Mouse (Mus musculus): ENCODE results near the gene Magi1. TPM values are rescaled to one million over a fixed set of nuclear protein-coding genes. Genes with fewer than 3 reads are reported as not detected.

Gene Magi1
- total and polyA plus RNA-seq, 3 experiments = not detected

- Histone ChIP-seq H3K4me3 (ENCODE audit: control insufficient read depth in 1 of 2, insufficient read depth in 1 of 2, low read depth in 2 of 2, low read length in 2 of 2) (no peak overlapping the region), H3K36me3 (ENCODE audit: control insufficient read depth in 1 of 2, insufficient read depth in 2 of 2, low read length in 2 of 2) (no peaks in the 10 kb centered on the region), H3K9ac (ENCODE audit: control insufficient read depth, low read depth, low read length, poor library complexity, severe bottlenecking) (no peak overlapping the region), H3K27ac (ENCODE audit: control insufficient read depth, low read depth, low read length) (no peak overlapping the region), H3K79me2 (ENCODE audit: control insufficient read depth, insufficient read depth, low read length, poor library complexity) (no peaks in the 10 kb centered on the region), H3K9me3 (replicated peaks; ENCODE audit: insufficient read depth, low read length) (no peaks in the 10 kb centered on the region), H3K4me1 (ENCODE audit: control insufficient read depth in 1 of 2, insufficient read depth in 2 of 2, low read length in 2 of 2) (no peaks in the 10 kb centered on the region), H3K27me3 (ENCODE audit: control insufficient read depth in 1 of 2, insufficient read depth in 2 of 2, low read length in 2 of 2) (no peaks in the 10 kb centered on the region)
- no peak for DNase-seq (ENCODE audit: low read depth, low spot score)
- TF ChIP-seq GABPA (IDR thresholded peaks at IDR 0.05; ENCODE audit: low read depth, low read length) (no peak), POLR2A (IDR thresholded peaks at IDR 0.05; ENCODE audit: control insufficient read depth in 1 of 2, insufficient read depth in 1 of 2, low read depth in 1 of 2, low read length in 2 of 2, poor library complexity in 1 of 2) (no peak), NRF1 (IDR thresholded peaks at IDR 0.05; ENCODE audit: insufficient read depth, low read depth, low read length, poor library complexity, severe bottlenecking) (no peak), POLR2AphosphoS5 (IDR thresholded peaks at IDR 0.05; ENCODE audit: borderline replicate concordance, low read depth, low read length) (no peak), TCF12 (IDR thresholded peaks at IDR 0.05; ENCODE audit: low read depth, low read length) (no peak), CTCF (IDR thresholded peaks at IDR 0.05 in 2 of 3, conservative IDR thresholded peaks at IDR 0.05 in 1 of 3; ENCODE audit: control insufficient read depth in 1 of 3, insufficient read depth in 1 of 3, low read depth in 2 of 3, low read length in 3 of 3, poor library complexity in 1 of 3, severe bottlenecking in 1 of 3) (no peak), ZMIZ1 (IDR thresholded peaks at IDR 0.05; ENCODE audit: low read depth, low read length) (no peak), ELF1 (IDR thresholded peaks at IDR 0.05; ENCODE audit: low read depth, low read length) (no peak), UBTF (IDR thresholded peaks at IDR 0.05; ENCODE audit: borderline replicate concordance, insufficient read depth, low read depth, low read length) (no peak), CHD1 (IDR thresholded peaks at IDR 0.05; ENCODE audit: low read depth, low read length) (no peak), E2F4 (IDR thresholded peaks at IDR 0.05; ENCODE audit: borderline replicate concordance, low read depth, low read length) (no peak), BHLHE40 (IDR thresholded peaks at IDR 0.05; ENCODE audit: borderline replicate concordance, low read depth, low read length) (no peak), POLR2AphosphoS2 (IDR thresholded peaks at IDR 0.05; ENCODE audit: low read length) (no peak), KAT2A (conservative IDR thresholded peaks at IDR 0.05; ENCODE audit: low read depth, low read length) (no peak), CHD2 (IDR thresholded peaks at IDR 0.05; ENCODE audit: low read length) (no peak), ZNF384 (IDR thresholded peaks at IDR 0.05; ENCODE audit: low read depth, low read length) (no peak)
These were observed 624.2 kb downstream of the Magi1 start for GRCm38 (mm10) chr6:93659534-93659933.

- DNase-seq (ENCODE audit: low read depth, low spot score) = peak; percentile 4
- no peak overlapping the region for H3K27ac ChIP-seq (ENCODE audit: control insufficient read depth, low read depth, low read length)
- no peak overlapping the region for H3K9ac ChIP-seq (ENCODE audit: control insufficient read depth, low read depth, low read length, poor library complexity, severe bottlenecking)
These were observed 626.3 kb downstream of the Magi1 start for GRCm38 (mm10) chr6:93657187-93657974.

More at GRCm38 (mm10) chr6:93657187-93657974, 626.3 kb downstream of the Magi1 start:
- no peaks in the 10 kb centered on the region for H3K27me3 ChIP-seq (ENCODE audit: control insufficient read depth in 1 of 2, insufficient read depth in 2 of 2, low read length in 2 of 2)
- no peaks in the 10 kb centered on the region for H3K79me2 ChIP-seq (ENCODE audit: control insufficient read depth, insufficient read depth, low read length, poor library complexity)
- no peak for TF ChIP-seq RCOR1 (IDR thresholded peaks at IDR 0.05; ENCODE audit: low read depth, low read length)
- peak in 2 of 3 experiments; percentile 26 to 39; a peak in 4 of 6 replicates for TF ChIP-seq CTCF (IDR thresholded peaks at IDR 0.05 in 2 of 3, conservative IDR thresholded peaks at IDR 0.05 in 1 of 3; ENCODE audit: control insufficient read depth in 1 of 3, insufficient read depth in 1 of 3, low read depth in 2 of 3, low read length in 3 of 3, poor library complexity in 1 of 3, severe bottlenecking in 1 of 3)
- H3K9me3 ChIP-seq (replicated peaks; ENCODE audit: insufficient read depth, low read length) = no peaks in the 10 kb centered on the region
- no peaks in the 10 kb centered on the region for H3K4me1 ChIP-seq (ENCODE audit: control insufficient read depth in 1 of 2, insufficient read depth in 2 of 2, low read length in 2 of 2)
- H3K4me3 ChIP-seq (ENCODE audit: control insufficient read depth in 1 of 2, insufficient read depth in 1 of 2, low read depth in 2 of 2, low read length in 2 of 2) = no peak overlapping the region
- no peaks in the 10 kb centered on the region for H3K36me3 ChIP-seq (ENCODE audit: control insufficient read depth in 1 of 2, insufficient read depth in 2 of 2, low read length in 2 of 2)

Data from MEL (cell line).